In the genomic region with DNA sequence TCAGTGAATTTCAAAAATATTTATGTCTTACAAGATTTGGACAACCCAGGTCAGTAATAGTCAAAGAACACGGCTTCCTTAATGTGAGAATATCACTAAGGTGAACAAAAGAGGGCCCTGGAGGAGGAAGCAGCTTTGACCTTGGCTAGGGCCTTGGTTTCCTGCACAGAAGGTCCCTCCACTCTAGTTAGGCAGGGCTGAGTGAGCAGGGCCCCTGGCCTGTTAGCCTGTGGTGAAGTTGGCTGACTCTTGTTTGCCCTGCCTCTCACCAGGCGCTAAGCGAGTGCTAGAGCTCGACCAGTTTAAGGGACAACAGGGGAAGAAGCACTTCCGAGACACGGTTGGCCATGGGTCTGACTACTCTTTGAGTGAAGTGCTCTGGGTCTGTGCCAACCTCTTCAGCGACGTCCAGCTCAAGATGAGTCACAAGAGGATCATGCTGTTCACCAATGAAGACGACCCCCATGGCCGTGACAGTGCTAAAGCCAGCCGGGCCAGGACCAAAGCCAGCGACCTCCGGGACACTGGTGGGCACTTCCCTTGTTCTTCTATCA, we compare ENCODE assay signal across 17 mouse cellular contexts. TPM values are rescaled to one million over a fixed set of nuclear protein-coding genes. Genes with fewer than 3 reads are reported as not detected.
DNase-seq lines count a peak whose midpoint lies in the region; ATAC-seq and TF ChIP-seq lines count a peak whose summit lies in the region.
"Had no signal": no experiment of that assay in that cellular context is flagged by ENCODE, and none has a peak within 500 bp of the region (broad histone marks: within the 10 kb centered on the region; RNA-seq: fewer than 3 reads in every experiment).

No protein-coding gene starts in this region.

- H3K4me2 ChIP-seq in hindbrain, postnatal 0 days (ENCODE audit: low read depth, low read length): no peak overlapping the region
- H3K4me2 ChIP-seq: intestine, embryonic 15.5 days; lung, embryonic 15.5 days had no signal

- no peaks in the 10 kb centered on the region for H3K9me3 ChIP-seq in hindbrain, postnatal 0 days (ENCODE audit: low read length)
- H3K9me3 ChIP-seq: intestine, embryonic 15.5 days; lung, embryonic 15.5 days had no signal

- ATAC-seq in hindbrain, postnatal 0 days: no peak
- ATAC-seq: forebrain, embryonic 14.5 days; intestine, embryonic 15.5 days had no signal

- H3K27ac ChIP-seq in hindbrain, postnatal 0 days: no peak overlapping the region
- H3K27ac ChIP-seq: intestine, embryonic 15.5 days; lung, embryonic 15.5 days had no signal

- no peaks in the 10 kb centered on the region for H3K4me1 ChIP-seq in hindbrain, postnatal 0 days (ENCODE audit: insufficient read depth, low read length)
- H3K4me1 ChIP-seq: intestine, embryonic 15.5 days; lung, embryonic 15.5 days had no signal

- peak; percentile 14 for DNase-seq in kidney, postnatal 14 days
- DNase-seq in kidney, adult 9 months: no peak
- DNase-seq in thymus, postnatal 25 days: peak; percentile 47
- DNase-seq in thymus, postnatal 10 days (ENCODE audit: low spot score in 2 of 2): no peak
- peak; percentile 61 for DNase-seq in adrenal gland, postnatal 25 days
- DNase-seq in hindbrain, postnatal 0 days (ENCODE audit: low spot score): no peak
- DNase-seq in layer of hippocampus, adult 11-12 months (ENCODE audit: low spot score): no peak
- DNase-seq: cerebellum, adult 9-11 months; gastrocnemius, postnatal 36 days; heart, postnatal 36 days had no signal

- no peak overlapping the region for H3K4me3 ChIP-seq in hindbrain, postnatal 0 days (ENCODE audit: low read length)
- H3K4me3 ChIP-seq: intestine, embryonic 15.5 days; lung, embryonic 15.5 days had no signal

- H3K9ac ChIP-seq in hindbrain, postnatal 0 days (replicated peaks; ENCODE audit: low read length): no peak overlapping the region
- H3K9ac ChIP-seq: intestine, embryonic 15.5 days; lung, embryonic 15.5 days had no signal

- TF ChIP-seq CTCF in hindbrain, postnatal 0 days (IDR thresholded peaks at IDR 0.05; ENCODE audit: low read depth): no peak

- 85% methylated on average over 13 of the region's 13 CpGs for WGBS in hindbrain, postnatal 0 days

- peaks cover 37% of the 10 kb centered on the region for H3K36me3 ChIP-seq in hindbrain, postnatal 0 days (ENCODE audit: insufficient read depth, low read length)

- no peaks in the 10 kb centered on the region for H3K27me3 ChIP-seq in hindbrain, postnatal 0 days (ENCODE audit: insufficient read depth, low read length)
- H3K27me3 ChIP-seq: intestine, embryonic 15.5 days; lung, embryonic 15.5 days had no signal

RNA-seq across cellular contexts. Expression of gene Desi1, which starts 11.1 kb away (rescaled TPM):
- total RNA-seq in adrenal gland, postnatal 25 days (2021): 80.3 and 81.7 TPM in 2 replicates
- 29.9 and 32.1 TPM in 2 replicates for total RNA-seq in hindbrain, postnatal 0 days (2014; rRNA removed)
- 44.1 and 45.3 TPM in 2 replicates for polyA plus RNA-seq in hindbrain, postnatal 0 days (2015; fragmentation: Nextera tagmentation; extraction: Ambion mirVana)

RNA-seq across cellular contexts. Expression of gene Snu13, which starts 24.8 kb away (rescaled TPM):
- 83.1 and 99.8 TPM in 2 replicates for total RNA-seq in adrenal gland, postnatal 25 days (2021)
- 222 and 236 TPM in 2 replicates for total RNA-seq in hindbrain, postnatal 0 days (2014; rRNA removed)
- 249 and 255 TPM in 2 replicates for polyA plus RNA-seq in hindbrain, postnatal 0 days (2015; fragmentation: Nextera tagmentation; extraction: Ambion mirVana)

RNA-seq across cellular contexts. Expression of gene Xrcc6, which starts 35.0 kb away (rescaled TPM):
- 81.4 and 102 TPM in 2 replicates for total RNA-seq in adrenal gland, postnatal 25 days (2021)
- 18.5 and 20.1 TPM in 2 replicates for total RNA-seq in hindbrain, postnatal 0 days (2014; rRNA removed)
- 30.9 and 35.3 TPM in 2 replicates for polyA plus RNA-seq in hindbrain, postnatal 0 days (2015; fragmentation: Nextera tagmentation; extraction: Ambion mirVana)

RNA-seq across cellular contexts. Expression of gene 4930407I10Rik, which starts 36.3 kb away (rescaled TPM):
- total RNA-seq in adrenal gland, postnatal 25 days (2021): not detected in 2 replicates
- total RNA-seq in hindbrain, postnatal 0 days (2014; rRNA removed): not detected in 2 replicates
- not detected in 2 replicates for polyA plus RNA-seq in hindbrain, postnatal 0 days (2015; fragmentation: Nextera tagmentation; extraction: Ambion mirVana)
- total RNA-seq: gastrocnemius, postnatal 36 days; heart, postnatal 36 days; left cerebral cortex, adult 8-10 months had no signal
- polyA plus RNA-seq: embryonic facial prominence, embryonic 14.5 days; forebrain, embryonic 14.5 days; intestine, embryonic 15.5 days; large intestine, adult 2 months; lung, embryonic 15.5 days had no signal

RNA-seq across cellular contexts. Expression of gene 1700029P11Rik, which starts 42.3 kb away (rescaled TPM):
- total RNA-seq in adrenal gland, postnatal 25 days (2021): not detected in 2 replicates
- not detected in 2 replicates for total RNA-seq in hindbrain, postnatal 0 days (2014; rRNA removed)
- not detected in 2 replicates for polyA plus RNA-seq in hindbrain, postnatal 0 days (2015; fragmentation: Nextera tagmentation; extraction: Ambion mirVana)
- total RNA-seq: gastrocnemius, postnatal 36 days; heart, postnatal 36 days; left cerebral cortex, adult 8-10 months had no signal
- polyA plus RNA-seq: embryonic facial prominence, embryonic 14.5 days; forebrain, embryonic 14.5 days; intestine, embryonic 15.5 days; large intestine, adult 2 months; limb, embryonic 14.5 days; lung, embryonic 15.5 days had no signal

Comparison
In these comparisons a context has a peak if more than half of its experiments do, and no peak if none do; other contexts are left out.
1. DNase-seq: peak in kidney, postnatal 14 days (single experiment), thymus, postnatal 25 days (single experiment) and adrenal gland, postnatal 25 days (single experiment); none in kidney, adult 9 months (single experiment), thymus, postnatal 10 days (0 of 2), hindbrain, postnatal 0 days (single experiment) and layer of hippocampus, adult 11-12 months (single experiment).